Mouse (Mus musculus): ENCODE data around the gene Exosc1.
A peak's percentile ranks its signal among the peaks of the same experiment; 100 is the strongest.

GRCm38 (mm10) chr19:41895460-41896318, 37.5 kb downstream of the Exosc1 start, which contains the start of gene Rrp12:
- TF ChIP-seq CTCF (IDR thresholded peaks at IDR 0.05; ENCODE audit: control insufficient read depth, insufficient read depth, insufficient read length) (no peak), MAX (IDR thresholded peaks at IDR 0.05) (peak; percentile 95), USF1 (IDR thresholded peaks at IDR 0.05; ENCODE audit: low read depth) (peak; percentile 38), CEBPB (IDR thresholded peaks at IDR 0.05; ENCODE audit: low read depth) (no peak), FOSL1 (IDR thresholded peaks at IDR 0.05; ENCODE audit: insufficient read depth, low read length, poor library complexity, severe bottlenecking) (no peak), MYOG (IDR thresholded peaks at IDR 0.05; ENCODE audit: control insufficient read depth, extremely low read depth, insufficient read length) (no peak)
